Mouse (Mus musculus): Measurements from ENCODE around the gene Odf3b.

The Odf3b gene

DNA sequence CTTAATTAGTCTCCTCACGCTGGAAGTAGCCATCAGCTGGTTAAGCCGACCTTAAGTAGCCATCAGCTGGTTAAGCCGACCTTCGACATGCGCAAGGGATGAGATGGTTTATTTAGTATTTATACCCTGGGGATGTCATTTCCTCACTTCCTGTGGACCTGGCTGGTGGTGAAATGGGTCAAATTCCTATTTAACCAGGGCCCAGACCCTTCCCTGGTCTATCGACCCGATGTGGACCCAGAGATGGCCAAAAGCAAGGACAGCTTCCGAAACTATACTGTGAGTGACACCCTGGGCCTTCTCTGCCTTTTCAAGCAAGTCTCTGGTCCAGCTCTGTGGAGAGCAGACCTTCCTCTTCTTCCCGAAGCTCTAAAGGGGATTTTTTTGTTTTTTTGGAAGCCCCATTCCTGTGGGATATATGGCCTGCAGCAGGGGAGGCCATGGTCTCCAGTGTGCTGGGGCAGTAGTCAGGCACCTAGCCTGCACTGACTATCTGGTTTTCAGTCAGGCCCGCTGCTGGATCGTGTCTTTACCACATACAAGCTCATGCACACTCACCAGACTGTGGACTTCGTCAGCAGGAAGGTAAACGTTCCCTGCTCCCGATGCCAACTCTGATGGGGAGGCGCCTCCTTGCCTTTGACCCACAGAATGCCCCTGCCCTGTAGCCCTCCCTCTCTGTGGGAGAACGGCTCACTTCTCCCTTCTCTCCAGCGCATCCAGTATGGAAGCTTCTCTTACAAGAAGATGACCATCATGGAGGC, 44.1 kb downstream of the Odf3b start:
- no peak for DNase-seq (ENCODE audit: low spot score)

DNA sequence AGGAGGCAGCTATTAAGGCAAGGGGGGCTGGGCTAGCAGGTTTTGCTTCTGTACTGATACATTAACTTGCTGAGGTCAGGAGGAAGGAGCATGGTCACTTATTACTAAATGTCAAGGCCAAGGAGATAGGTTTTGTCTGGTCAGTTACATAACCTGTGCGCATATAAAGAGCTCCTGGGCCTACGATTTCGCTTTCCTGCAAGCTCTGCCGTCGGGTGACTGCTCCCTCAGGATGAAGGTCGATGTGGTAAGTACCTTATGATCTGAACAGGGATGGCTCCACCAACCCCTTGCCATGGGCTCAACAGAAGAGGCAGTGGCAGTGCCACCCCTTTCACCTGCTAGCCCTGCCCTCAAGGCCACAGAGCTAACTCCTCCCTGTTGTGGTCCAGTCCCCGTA, 44.8 kb downstream of the Odf3b start, which contains the start of gene Miox:
TSS of gene Miox (plus strand) at position 128 of the 400 bp plus-strand sequence.
- no peak for DNase-seq (ENCODE audit: low spot score)
